Mouse (Mus musculus): ENCODE results near the gene Dcx.

The Dcx gene

DNA sequence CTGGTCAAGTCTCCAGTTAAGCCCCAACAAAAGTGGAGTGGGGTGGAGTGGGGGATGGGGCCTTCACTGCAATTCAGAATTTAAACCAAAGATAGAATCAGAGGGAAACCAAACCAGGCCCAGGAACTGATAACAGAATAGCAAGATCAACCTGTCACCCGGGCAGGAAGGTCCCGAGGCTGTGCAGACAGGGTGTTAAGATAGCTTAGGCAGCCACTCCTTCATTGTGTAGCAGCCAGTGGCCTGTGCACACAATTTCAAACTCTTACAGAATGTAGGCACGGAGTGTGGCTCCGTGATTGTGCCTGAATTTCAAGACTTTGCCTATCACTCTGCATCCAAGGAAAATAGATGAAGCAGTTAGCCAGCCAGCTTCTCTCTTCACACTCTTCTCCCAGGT lies 106.6 kb downstream of the Dcx start:
- DNase-seq (ENCODE audit: low spot score) = no peak

- DNase-seq (ENCODE audit: low spot score) = no peak
These were observed 114.2 kb downstream of the Dcx start for GRCm38 (mm10) chrX:143818961-143819360.

DNA sequence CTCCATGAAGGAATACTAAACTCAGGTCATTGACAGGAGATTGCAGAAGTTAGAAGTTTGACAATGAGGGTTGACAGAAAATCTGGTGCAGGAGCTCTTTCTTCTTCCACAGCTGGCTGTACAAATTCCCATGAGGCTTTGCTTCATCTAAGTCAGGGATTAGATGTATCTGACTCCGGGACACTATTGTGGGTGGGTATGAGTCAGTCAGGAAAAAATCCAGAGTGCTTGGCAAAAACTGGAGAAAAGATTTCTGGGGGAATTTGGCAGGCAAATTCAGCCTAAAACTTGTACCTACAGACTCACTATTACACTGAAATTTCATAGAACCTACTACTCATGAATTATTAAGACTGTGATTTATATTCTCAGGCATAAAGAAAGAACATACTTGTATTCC lies 117.2 kb downstream of the Dcx start:
- no peak for DNase-seq (ENCODE audit: low spot score)

Measured in urinary bladder, postnatal 14 days (tissue).